Mouse (Mus musculus): ENCODE results near the gene Zcchc2. TPM values are rescaled to one million over a fixed set of nuclear protein-coding genes. Genes with fewer than 3 reads are reported as not detected.

The Zcchc2 gene
- total and polyA plus RNA-seq, 3 experiments, result 6.8 to 12.6 (median 7.8) TPM

- H3K4me2 ChIP-seq (ENCODE audit: insufficient read depth, low read depth, poor library complexity, severe bottlenecking), result no peak overlapping the region
- TF ChIP-seq IRF4 (IDR thresholded peaks at IDR 0.05; ENCODE audit: low read depth, low read length) (no peak), USF2 (conservative IDR thresholded peaks at IDR 0.05; ENCODE audit: low read depth, low read length) (no peak), ZC3H11A (IDR thresholded peaks at IDR 0.05; ENCODE audit: low read depth, low read length) (no peak), RAD21 (IDR thresholded peaks at IDR 0.05; ENCODE audit: low read depth, low read length) (no peak), HCFC1 (IDR thresholded peaks at IDR 0.05; ENCODE audit: low read depth, low read length) (no peak), ZKSCAN1 (IDR thresholded peaks at IDR 0.05; ENCODE audit: borderline replicate concordance, low read depth, low read length) (no peak), ZNF384 (IDR thresholded peaks at IDR 0.05; ENCODE audit: low read depth, low read length) (no peak), NRF1 (IDR thresholded peaks at IDR 0.05; ENCODE audit: low read depth, low read length) (no peak), TBP (conservative IDR thresholded peaks at IDR 0.05; ENCODE audit: low read depth, low read length) (no peak), GABPA (IDR thresholded peaks at IDR 0.05; ENCODE audit: insufficient replicate concordance, low read depth, low read length) (no peak), USF1 (IDR thresholded peaks at IDR 0.05; ENCODE audit: low read depth, low read length) (no peak), ETS1 (conservative IDR thresholded peaks at IDR 0.05; ENCODE audit: low read depth, low read length) (no peak), BHLHE40 (IDR thresholded peaks at IDR 0.05; ENCODE audit: low read depth, low read length) (no peak)
- H3K9me3 ChIP-seq (replicated peaks; ENCODE audit: low read length), result no peaks in the 10 kb centered on the region
- dilution Hi-C loops (cut with MboI; ENCODE audit: extremely low pct_ligation_motif_present, extremely low pct_unique_long_range_greater_than_20kb, low sequenced_read_pairs) (no loop called here), in situ Hi-C loops (cut with MboI; ENCODE audit: low pct_ligation_motif_present, low pct_unique_long_range_greater_than_20kb, low sequenced_read_pairs) (loop anchor here (5.0 to 25.0 kb wide), 2 partner anchors 333 to 648 kb away; partner anchors contain the start of gene Bcl2)
- H3K79me2 ChIP-seq (replicated peaks; ENCODE audit: control insufficient read depth, extremely low read depth, insufficient read depth, poor library complexity, severe bottlenecking), result no peaks in the 10 kb centered on the region
- no peak overlapping the region for H3K9ac ChIP-seq (ENCODE audit: insufficient read depth, low read depth)
- no peaks in the 10 kb centered on the region for H3K27me3 ChIP-seq (replicated peaks)
- H3K36me3 ChIP-seq (replicated peaks in 1 of 2; ENCODE audit: control insufficient read depth in 1 of 2, insufficient read depth in 1 of 2, low read length in 1 of 2), result no peaks in the 10 kb centered on the region
- no peak overlapping the region for H3K27ac ChIP-seq (ENCODE audit: insufficient read depth, low read depth)
- peaks cover 13 to 58% of the 10 kb centered on the region in 2 experiments for H3K4me1 ChIP-seq (ENCODE audit: control insufficient read depth in 1 of 2, insufficient read depth in 2 of 2)
- H3K4me3 ChIP-seq (replicated peaks in 1 of 3; ENCODE audit: low read depth in 2 of 3, low read length in 2 of 3, poor library complexity in 1 of 3), result no peak overlapping the region
- no peak for DNase-seq (ENCODE audit: extremely low read depth)
Measured at GRCm38 (mm10) chr1:106064711-106065110, 74.5 kb downstream of the Zcchc2 start.

- H3K27me3 ChIP-seq (replicated peaks), result no peaks in the 10 kb centered on the region
- no peak overlapping the region for H3K27ac ChIP-seq (ENCODE audit: insufficient read depth, low read depth)
- dilution Hi-C loops (cut with MboI; ENCODE audit: extremely low pct_ligation_motif_present, extremely low pct_unique_long_range_greater_than_20kb, low sequenced_read_pairs), result no loop called here
- in situ Hi-C loops (cut with MboI; ENCODE audit: low pct_ligation_motif_present, low pct_unique_long_range_greater_than_20kb, low sequenced_read_pairs), result loop anchor here (25.0 kb wide), 1 partner anchor 647 kb away; the partner anchor contains the start of gene Bcl2
- no peaks in the 10 kb centered on the region for H3K79me2 ChIP-seq (replicated peaks; ENCODE audit: control insufficient read depth, extremely low read depth, insufficient read depth, poor library complexity, severe bottlenecking)
- H3K4me1 ChIP-seq (ENCODE audit: control insufficient read depth in 1 of 2, insufficient read depth in 2 of 2), result peaks cover 9 to 48% of the 10 kb centered on the region in 2 experiments
- H3K9me3 ChIP-seq (replicated peaks; ENCODE audit: low read length), result no peaks in the 10 kb centered on the region
- no peak overlapping the region for H3K9ac ChIP-seq (ENCODE audit: insufficient read depth, low read depth)
- H3K4me3 ChIP-seq (replicated peaks in 1 of 3; ENCODE audit: low read depth in 2 of 3, low read length in 2 of 3, poor library complexity in 1 of 3), result no peak overlapping the region
- H3K4me2 ChIP-seq (ENCODE audit: insufficient read depth, low read depth, poor library complexity, severe bottlenecking), result 0 out of 2 replicates have a peak overlapping the region, but pooled peaks have one; percentile 27
- no peaks in the 10 kb centered on the region for H3K36me3 ChIP-seq (replicated peaks in 1 of 2; ENCODE audit: control insufficient read depth in 1 of 2, insufficient read depth in 1 of 2, low read length in 1 of 2)
- no peak for DNase-seq (ENCODE audit: extremely low read depth)
- TF ChIP-seq MAX (IDR thresholded peaks at IDR 0.05; ENCODE audit: low read length), result no peak
Measured at GRCm38 (mm10) chr1:106065679-106066078, 75.5 kb downstream of the Zcchc2 start.

Data from CH12.LX (cell line).